Mouse (Mus musculus) kidney, adult 18-20 months (tissue): ENCODE measurements at regions not wholly inside any gene's neighbourhood (a gene's known extent, or its start where the extent isn't known, plus 50 kb on each side); places are given as distances from the start of the nearest gene placed in this dataset.
A peak's percentile ranks its signal among the peaks of the same experiment; 100 is the strongest.
"Not testable (repeated sequence)": the region's sequence is repeated elsewhere in the genome, so short reads cannot be mapped to it uniquely, and the experiment has no call there.

Experiments used
- DNase-seq: peaks from one replicate; pipeline ENCODE4 v3.0.0; 2021

- no peak for DNase-seq
These were observed 93.3 kb upstream of the Zfp706 start for GRCm38 (mm10) chr15:37100767-37101288.

- peak; percentile 53 for DNase-seq
These were observed 92.6 kb upstream of the Zfp706 start for GRCm38 (mm10) chr15:37099927-37100766.

GRCm38 (mm10) chr15:37099176-37099575 is 91.6 kb upstream of the Zfp706 start:
- no peak for DNase-seq

DNA sequence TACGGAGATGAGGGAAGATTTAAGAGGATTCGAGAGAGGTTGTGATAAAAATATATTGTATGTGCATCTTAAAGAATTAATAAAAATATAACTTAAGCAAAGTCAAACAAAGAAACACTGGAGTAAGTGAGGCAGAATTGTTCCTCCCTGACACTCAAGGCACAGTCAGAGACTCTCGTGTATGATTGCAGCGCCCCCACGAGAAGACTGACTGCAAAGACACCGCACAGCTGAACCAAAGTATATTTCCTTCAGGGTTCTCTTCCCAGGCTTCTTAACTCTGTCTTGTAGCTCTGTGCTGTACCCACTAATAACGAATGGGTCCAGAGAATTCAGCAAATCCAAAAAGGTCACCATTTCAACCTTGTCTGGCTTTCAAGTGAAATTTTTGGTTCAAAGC is 89.9 kb upstream of the Zfp706 start:
- DNase-seq = no peak

DNA sequence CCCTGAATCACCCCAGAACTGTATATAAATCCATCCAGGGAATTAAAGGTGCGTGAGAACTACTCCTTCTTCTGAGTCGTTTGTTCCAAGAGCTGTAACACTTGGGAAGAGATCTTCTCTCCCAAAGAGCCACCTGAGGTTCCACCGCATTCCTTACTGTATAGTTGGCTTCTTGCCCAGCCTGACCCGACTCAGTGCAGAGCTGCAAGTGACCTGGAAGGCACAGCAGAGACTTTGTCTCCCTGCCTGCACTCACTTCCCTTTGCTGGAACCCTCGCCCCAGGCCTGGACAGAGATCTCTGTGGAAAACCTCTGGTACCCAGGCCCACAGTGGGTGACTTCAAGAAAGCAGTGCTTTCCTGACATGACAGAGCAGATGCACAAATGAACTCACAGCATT is 83.6 kb upstream of the Zfp706 start:
- DNase-seq = not testable (repeated sequence)

DNA sequence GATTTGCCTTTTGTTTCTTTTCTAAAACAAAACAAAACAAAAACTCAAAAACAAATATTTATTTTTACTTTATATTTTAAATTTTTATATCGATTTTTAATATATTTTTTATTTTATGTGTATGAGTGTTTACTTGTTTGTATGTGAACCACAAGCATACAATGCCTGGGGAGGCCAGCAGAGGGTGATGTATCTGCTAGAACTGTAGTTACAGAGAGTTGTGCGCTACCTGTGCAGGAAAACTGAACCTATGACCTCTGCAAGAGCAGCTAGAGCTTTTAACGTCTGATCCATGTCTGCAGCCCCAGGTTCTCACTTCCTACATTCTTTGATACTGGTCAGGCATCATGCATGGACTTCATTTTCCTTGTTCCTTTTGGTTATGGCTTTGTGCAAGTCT is 76.2 kb upstream of the Zfp706 start:
- no peak for DNase-seq

DNA sequence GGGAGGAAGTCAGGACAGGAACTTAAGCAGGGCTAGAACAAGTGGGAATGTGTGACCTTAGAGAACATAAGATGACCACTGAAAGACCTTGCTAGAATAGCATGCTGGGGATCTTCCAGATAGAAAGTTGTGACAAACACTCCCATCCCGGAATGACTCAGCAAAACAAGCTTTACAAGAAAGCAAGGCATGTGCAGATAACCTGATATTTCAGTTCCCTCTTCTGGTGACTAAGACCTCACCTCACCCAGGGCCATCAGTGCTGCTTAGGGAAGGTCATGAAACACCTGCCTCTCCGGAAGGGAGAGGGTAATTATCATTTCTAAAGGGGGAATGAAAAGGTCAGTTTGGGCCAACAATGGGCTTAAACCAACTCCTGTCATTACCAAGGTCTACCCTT is 74.3 kb upstream of the Zfp706 start:
- no peak for DNase-seq

- DNase-seq = peak; percentile 46
These were observed 73.4 kb upstream of the Zfp706 start for GRCm38 (mm10) chr15:37080931-37081330.

DNA sequence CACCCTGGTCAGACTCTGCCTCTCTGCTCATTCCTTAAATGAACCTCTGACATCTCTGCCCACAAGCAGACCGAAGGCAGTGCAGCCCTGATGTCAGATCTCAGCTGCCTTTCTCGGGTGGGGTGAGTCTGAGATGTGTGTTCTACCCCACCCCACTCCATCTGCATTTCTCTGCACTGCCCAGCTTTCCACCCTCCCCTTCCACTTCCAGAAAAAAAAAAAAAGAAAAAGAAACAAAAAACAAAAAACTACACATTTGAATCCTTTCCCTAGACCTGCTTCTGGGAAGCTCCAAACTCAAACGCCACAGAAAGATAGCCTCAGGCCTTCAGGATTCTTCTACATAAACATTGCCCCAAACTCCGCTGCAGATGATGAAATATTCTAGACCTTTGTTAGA is 72.8 kb upstream of the Zfp706 start:
- DNase-seq = no peak

- not testable (repeated sequence) for DNase-seq
These were observed 66.6 kb upstream of the Zfp706 start for GRCm38 (mm10) chr15:37074207-37074606.

DNA sequence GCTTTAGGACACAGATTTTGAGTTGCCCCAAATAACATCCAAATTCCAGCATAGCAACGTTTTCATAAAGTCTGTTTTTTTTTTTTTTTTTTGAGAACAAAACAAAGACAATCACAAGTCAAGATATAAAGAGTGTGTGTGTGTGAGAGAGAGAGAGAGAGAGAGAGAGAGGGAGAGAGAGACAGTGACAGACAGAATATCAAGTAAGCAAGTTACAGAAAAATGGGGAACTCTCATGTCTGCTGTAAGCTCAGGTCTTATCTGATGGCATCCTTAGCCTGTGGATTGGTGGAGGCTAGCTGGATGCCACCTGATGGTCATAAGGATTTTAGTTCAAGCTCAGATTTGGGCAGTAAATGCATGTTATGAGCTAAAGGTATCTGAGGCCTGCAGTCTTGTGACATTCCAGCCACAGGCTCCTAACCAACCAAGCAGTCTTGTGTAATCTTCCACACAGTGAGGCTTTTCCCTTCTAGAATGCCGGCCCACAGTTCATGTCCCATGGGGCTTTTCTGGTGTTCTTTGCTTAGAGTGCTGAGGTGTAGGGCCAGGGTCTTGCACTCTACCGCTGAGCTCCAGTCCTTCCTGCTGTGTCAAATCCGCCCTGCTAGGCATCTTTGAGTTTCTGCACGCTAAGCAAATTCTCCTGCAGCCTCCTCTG is 64.8 kb upstream of the Zfp706 start:
- no peak for DNase-seq

- no peak for DNase-seq
These were observed 62.6 kb upstream of the Zfp706 start for GRCm38 (mm10) chr15:37070188-37070587.

DNA sequence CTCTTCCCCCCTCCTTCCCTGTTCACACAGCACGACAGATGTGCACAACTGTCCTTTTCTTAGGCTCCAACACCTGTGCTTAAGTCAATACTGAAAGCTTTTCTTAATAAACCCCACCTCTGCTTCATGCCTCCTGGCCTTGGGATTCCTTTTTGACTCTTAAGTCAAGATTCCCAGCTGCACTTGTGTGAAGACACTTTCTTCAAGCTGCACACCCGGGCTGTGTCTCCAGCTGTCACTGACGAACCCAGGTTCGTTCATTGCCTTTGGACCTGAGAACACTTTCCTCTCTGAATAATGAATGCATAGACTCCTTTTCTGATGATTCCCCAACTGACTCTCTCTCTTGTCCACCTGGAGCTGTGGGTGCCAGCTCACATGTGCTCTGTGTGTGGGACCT is 59.8 kb upstream of the Zfp706 start:
- DNase-seq = no peak

GRCm38 (mm10) chr15:37065926-37066550 is 58.5 kb upstream of the Zfp706 start:
- no peak for DNase-seq

- no peak for DNase-seq
These were observed 57.8 kb upstream of the Zfp706 start for GRCm38 (mm10) chr15:37065408-37065807.

DNA sequence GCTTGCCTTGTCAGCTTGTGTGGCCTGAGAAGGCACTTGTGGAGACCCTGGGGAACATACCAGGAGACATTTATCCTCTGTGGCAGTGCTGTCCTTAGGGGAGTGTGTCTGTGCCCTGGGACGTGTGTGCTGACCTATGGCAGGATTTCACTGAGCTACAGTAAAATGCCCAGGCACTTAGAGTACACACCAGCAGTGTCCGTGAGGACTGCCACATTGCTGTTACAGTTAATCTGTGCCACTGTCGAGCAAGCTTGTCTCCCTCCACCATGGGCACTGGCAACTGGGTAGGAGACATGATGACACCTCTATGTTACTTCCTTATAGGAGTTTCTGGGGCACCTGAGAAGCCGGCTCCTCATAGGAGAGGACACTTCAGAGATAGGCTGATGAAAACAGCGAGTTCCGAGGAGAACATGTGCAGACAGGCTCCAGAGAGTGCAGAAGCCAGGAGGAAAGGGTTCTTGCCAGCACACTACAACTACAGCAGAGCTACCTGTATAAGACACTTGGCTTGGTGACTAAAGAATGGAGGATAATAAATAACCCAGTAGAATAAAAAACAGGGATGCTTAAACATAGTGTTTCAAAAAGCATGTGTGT is 56.3 kb upstream of the Zfp706 start:
- no peak for DNase-seq

DNA sequence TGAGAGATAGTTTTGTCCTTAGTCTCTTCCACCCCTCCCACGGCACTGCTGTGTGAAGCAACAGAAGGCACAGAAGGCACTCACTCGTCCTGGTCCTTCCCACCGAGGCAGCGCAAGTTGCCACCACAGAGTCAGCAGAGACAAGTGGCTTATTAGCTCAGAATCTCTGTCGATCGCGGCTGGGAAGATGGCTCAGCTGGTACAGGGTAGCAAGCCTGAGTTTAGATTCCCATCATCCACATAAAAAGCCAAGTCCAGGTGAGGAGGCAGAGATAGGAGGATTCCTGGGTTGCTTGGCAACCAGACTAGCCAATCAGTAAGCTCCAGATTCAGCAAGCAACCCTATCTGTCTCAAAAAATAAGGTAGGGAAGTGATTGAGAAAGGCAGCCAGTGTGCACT is 55.0 kb upstream of the Zfp706 start:
- no peak for DNase-seq

GRCm38 (mm10) chr15:37061501-37061900 is 53.9 kb upstream of the Zfp706 start:
- DNase-seq = no peak

GRCm38 (mm10) chr15:37060831-37061230 is 53.3 kb upstream of the Zfp706 start:
- no peak for DNase-seq
